Mouse (Mus musculus): ENCODE measurements around the gene Pxdn.

Pxdn gene

GRCm38 (mm10) chr12:30024264-30024825, 86.9 kb downstream of the Pxdn start:
- no peak for DNase-seq (ENCODE audit: low spot score in 2 of 2)

- no peak for DNase-seq (ENCODE audit: low spot score in 2 of 2)
Measured at GRCm38 (mm10) chr12:30027721-30028340, 90.4 kb downstream of the Pxdn start.

DNA sequence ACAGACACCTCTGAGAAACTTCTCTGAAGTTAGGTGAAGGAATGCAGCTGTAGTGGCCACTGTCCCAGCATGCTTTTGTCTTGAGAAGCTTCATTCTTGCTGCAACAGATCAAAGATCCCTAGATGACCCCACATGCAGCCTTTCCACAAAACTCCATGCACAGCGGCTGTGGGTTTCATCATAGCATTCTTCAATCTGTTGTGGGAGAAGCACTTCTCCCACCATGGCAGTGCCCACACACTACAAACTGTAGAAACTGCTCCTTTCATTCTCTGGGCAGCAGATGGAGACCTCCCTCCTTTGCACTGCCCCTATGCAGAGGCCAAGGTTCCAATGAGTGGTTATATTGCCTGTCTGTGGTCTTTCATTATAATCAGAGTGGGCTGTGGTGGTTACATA, 91.7 kb downstream of the Pxdn start:
- DNase-seq (ENCODE audit: low spot score in 2 of 2) = no peak

- no peak for DNase-seq (ENCODE audit: low spot score in 2 of 2)
Measured at GRCm38 (mm10) chr12:30030571-30030970, 93.2 kb downstream of the Pxdn start.

- no peak for DNase-seq (ENCODE audit: low spot score in 2 of 2)
Measured at GRCm38 (mm10) chr12:30034681-30035080, 97.3 kb downstream of the Pxdn start.

GRCm38 (mm10) chr12:30035406-30035805, 98.0 kb downstream of the Pxdn start:
- DNase-seq (ENCODE audit: low spot score in 2 of 2) = no peak

GRCm38 (mm10) chr12:30035841-30036568, 98.6 kb downstream of the Pxdn start:
- no peak for DNase-seq (ENCODE audit: low spot score in 2 of 2)

- no peak for DNase-seq (ENCODE audit: low spot score in 2 of 2)
Measured at GRCm38 (mm10) chr12:30036569-30037055, 99.2 kb downstream of the Pxdn start.

- peak; percentile 25 to 40 for DNase-seq (ENCODE audit: low spot score in 2 of 2)
Measured at GRCm38 (mm10) chr12:30039565-30039964, 102.2 kb downstream of the Pxdn start.

DNA sequence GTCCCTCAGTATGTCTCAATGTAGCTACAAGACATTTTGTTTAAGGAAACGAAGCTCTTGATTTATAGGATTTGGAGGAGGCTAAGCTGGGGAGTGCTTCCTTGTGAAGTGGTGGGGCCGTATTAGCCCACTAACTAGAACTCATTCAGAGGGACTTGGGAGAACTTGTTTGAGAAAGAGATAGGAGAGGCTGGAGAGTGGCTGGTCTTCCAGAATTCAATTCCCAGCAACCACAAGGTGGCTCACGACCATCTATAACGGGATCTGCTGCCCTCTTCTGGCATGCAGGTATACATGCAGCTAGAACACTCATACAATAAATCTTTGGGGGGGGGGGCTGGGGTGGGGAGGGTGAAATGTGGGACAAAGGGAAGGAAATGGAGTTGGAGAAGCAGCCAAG, 102.7 kb downstream of the Pxdn start:
- DNase-seq (ENCODE audit: low spot score in 2 of 2) = no peak

GRCm38 (mm10) chr12:30048848-30049247, 111.4 kb downstream of the Pxdn start:
- DNase-seq (ENCODE audit: low spot score in 2 of 2) = no peak

- DNase-seq (ENCODE audit: low spot score in 2 of 2) = no peak
Measured at GRCm38 (mm10) chr12:30049818-30050217, 112.4 kb downstream of the Pxdn start.

GRCm38 (mm10) chr12:30050235-30050634, 112.8 kb downstream of the Pxdn start:
- peak; percentile 36 to 53 for DNase-seq (ENCODE audit: low spot score in 2 of 2)

DNA sequence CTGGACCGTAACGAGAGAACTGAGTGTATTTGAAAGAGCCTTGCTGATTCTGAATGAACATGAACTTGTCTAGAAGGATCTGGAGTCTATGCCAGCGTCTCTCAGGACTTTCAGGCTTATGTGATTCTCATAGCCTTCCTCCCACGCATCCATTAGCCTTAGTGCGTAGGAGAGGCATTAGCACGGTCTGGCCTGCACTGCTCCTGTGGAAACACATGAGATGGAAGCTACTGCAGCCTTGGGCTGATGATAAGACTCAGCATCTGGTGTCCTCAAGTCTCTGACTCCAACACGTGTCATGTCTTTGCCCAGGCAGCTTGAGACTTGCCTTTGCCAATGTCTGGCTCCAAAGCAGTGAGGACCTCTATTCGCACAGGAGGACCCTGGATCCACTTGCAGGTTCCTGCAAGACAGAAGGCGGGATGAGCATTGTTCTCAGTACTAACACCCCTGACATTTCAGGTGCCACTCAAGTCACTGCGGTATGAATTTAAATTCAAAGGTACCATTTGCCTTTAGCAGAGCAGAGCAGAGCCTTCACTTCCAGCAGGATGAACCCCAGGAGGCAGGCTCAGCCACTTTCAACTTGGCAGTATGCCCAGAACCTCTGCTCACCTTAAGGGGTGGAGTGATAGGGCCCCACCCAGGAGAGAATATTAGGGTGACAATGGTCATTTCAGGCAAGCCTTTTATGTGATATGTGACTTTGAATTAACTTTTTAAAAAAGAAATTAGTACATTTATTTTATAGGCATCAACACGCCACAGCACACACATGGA, 117.5 kb downstream of the Pxdn start:
- no peak for DNase-seq (ENCODE audit: low spot score in 2 of 2)

DNA sequence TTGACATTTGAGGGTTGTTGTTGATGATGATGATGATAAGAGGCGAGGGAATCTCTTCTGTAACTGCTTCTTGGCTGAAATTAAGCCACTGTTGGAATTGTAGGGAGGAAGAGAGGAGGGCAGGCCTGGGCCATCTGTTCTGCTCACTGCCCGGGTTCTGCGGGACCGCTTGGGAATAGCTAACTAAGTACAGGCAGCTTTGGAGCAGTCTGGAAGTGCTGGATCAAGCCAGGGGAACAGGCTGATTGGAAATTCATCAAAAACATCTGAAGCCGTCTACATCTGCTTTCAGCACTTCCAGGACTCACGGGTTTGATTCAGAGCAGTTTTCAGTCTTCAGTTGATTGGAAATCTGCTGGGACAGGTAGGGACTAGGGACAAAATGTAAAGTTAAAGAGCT, 120.6 kb downstream of the Pxdn start:
- no peak for DNase-seq (ENCODE audit: low spot score in 2 of 2)

GRCm38 (mm10) chr12:30061503-30062117, 124.2 kb downstream of the Pxdn start:
- no peak for DNase-seq (ENCODE audit: low spot score in 2 of 2)

- DNase-seq (ENCODE audit: low spot score in 2 of 2) = no peak
Measured at GRCm38 (mm10) chr12:30062118-30062505, 124.7 kb downstream of the Pxdn start.

Data from frontal cortex, postnatal 25 days (tissue).